Comparison of ENCODE assay signal across 11 mouse cellular contexts in genomic region chr10:35654548-35655180, GRCm38 (mm10). TPM values are rescaled to one million over a fixed set of nuclear protein-coding genes. Genes with fewer than 3 reads are reported as not detected.
DNase-seq lines count a peak whose midpoint lies in the region; ATAC-seq and TF ChIP-seq lines count a peak whose summit lies in the region.
"Had no signal": no experiment of that assay in that cellular context is flagged by ENCODE, and none has a peak within 500 bp of the region (broad histone marks: within the 10 kb centered on the region; RNA-seq: fewer than 3 reads in every experiment).

No protein-coding gene starts in this region.

- no peaks in the 10 kb centered on the region for H3K4me1 ChIP-seq in lung, embryonic 14.5 days (ENCODE audit: insufficient read depth)
- no peaks in the 10 kb centered on the region for H3K4me1 ChIP-seq in intestine, embryonic 15.5 days (replicated peaks)
- H3K4me1 ChIP-seq in forebrain, embryonic 11.5 days (replicated peaks; ENCODE audit: control insufficient read depth, insufficient read depth, low read length): no peaks in the 10 kb centered on the region
- H3K4me1 ChIP-seq: heart, embryonic 15.5 days; liver, embryonic 13.5 days had no signal

- H3K36me3 ChIP-seq in lung, embryonic 14.5 days (ENCODE audit: insufficient read depth): no peaks in the 10 kb centered on the region
- no peaks in the 10 kb centered on the region for H3K36me3 ChIP-seq in intestine, embryonic 15.5 days
- H3K36me3 ChIP-seq in forebrain, embryonic 11.5 days (ENCODE audit: control insufficient read depth, insufficient read depth, low read length): no peaks in the 10 kb centered on the region
- H3K36me3 ChIP-seq: heart, embryonic 15.5 days; liver, embryonic 13.5 days had no signal

- no peak overlapping the region for H3K4me2 ChIP-seq in lung, embryonic 14.5 days
- no peak overlapping the region for H3K4me2 ChIP-seq in intestine, embryonic 15.5 days (replicated peaks)
- no peak overlapping the region for H3K4me2 ChIP-seq in forebrain, embryonic 11.5 days (ENCODE audit: low read depth, low read length, severe bottlenecking)
- H3K4me2 ChIP-seq: heart, embryonic 15.5 days; liver, embryonic 13.5 days had no signal

- H3K9ac ChIP-seq in lung, embryonic 14.5 days: no peak overlapping the region
- H3K9ac ChIP-seq in intestine, embryonic 15.5 days: no peak overlapping the region
- H3K9ac ChIP-seq in forebrain, embryonic 11.5 days (ENCODE audit: low read length): no peak overlapping the region
- H3K9ac ChIP-seq: heart, embryonic 15.5 days; liver, embryonic 13.5 days had no signal

- peak; percentile 54 for DNase-seq in lung, embryonic 14.5 days
- DNase-seq in lung, postnatal 10 days: no peak
- DNase-seq in cerebellum, postnatal 10 days: peak; percentile 72 to 82
- peak; percentile 16 for DNase-seq in retina, postnatal 1 day
- no peak for DNase-seq in layer of hippocampus, adult 11-12 months (ENCODE audit: low spot score)
- DNase-seq in liver: no peak
- DNase-seq in forebrain, embryonic 11.5 days (ENCODE audit: low spot score): no peak
- DNase-seq: kidney, postnatal 25 days; liver, embryonic 13.5 days had no signal

- no peaks in the 10 kb centered on the region for H3K27me3 ChIP-seq in lung, embryonic 14.5 days (ENCODE audit: insufficient read depth, low read length)
- H3K27me3 ChIP-seq in intestine, embryonic 15.5 days (replicated peaks): no peaks in the 10 kb centered on the region
- H3K27me3 ChIP-seq in forebrain, embryonic 11.5 days (ENCODE audit: control insufficient read depth, insufficient read depth, low read length): no peaks in the 10 kb centered on the region
- H3K27me3 ChIP-seq: heart, embryonic 15.5 days; liver, embryonic 13.5 days had no signal

- H3K27ac ChIP-seq in lung, embryonic 14.5 days (ENCODE audit: low read depth): no peak overlapping the region
- H3K27ac ChIP-seq in intestine, embryonic 15.5 days: no peak overlapping the region
- no peak overlapping the region for H3K27ac ChIP-seq in forebrain, embryonic 11.5 days (ENCODE audit: low read depth, low read length)
- H3K27ac ChIP-seq: heart, embryonic 15.5 days; liver, embryonic 13.5 days had no signal

- no peaks in the 10 kb centered on the region for H3K9me3 ChIP-seq in lung, embryonic 14.5 days (ENCODE audit: low read depth, low read length)
- no peaks in the 10 kb centered on the region for H3K9me3 ChIP-seq in intestine, embryonic 15.5 days
- H3K9me3 ChIP-seq in forebrain, embryonic 11.5 days (ENCODE audit: control insufficient read depth, low read length): no peaks in the 10 kb centered on the region
- H3K9me3 ChIP-seq: heart, embryonic 15.5 days; liver, embryonic 13.5 days had no signal

- peak; percentile 32; the same call in 1 of the 2 replicates for TF ChIP-seq CTCF in lung, embryonic 14.5 days (IDR thresholded peaks at IDR 0.05; ENCODE audit: low read depth)

- no peak overlapping the region for H3K4me3 ChIP-seq in lung, embryonic 14.5 days (ENCODE audit: low read depth, low read length)
- no peak overlapping the region for H3K4me3 ChIP-seq in intestine, embryonic 15.5 days (replicated peaks)
- no peak overlapping the region for H3K4me3 ChIP-seq in forebrain, embryonic 11.5 days (ENCODE audit: low read depth, low read length)
- H3K4me3 ChIP-seq: heart, embryonic 15.5 days; liver, embryonic 13.5 days had no signal

- ATAC-seq in lung, embryonic 14.5 days (ENCODE audit: insufficient read depth): peak; percentile 78; the same call in 1 of the 2 replicates
- peak; percentile 59 for ATAC-seq in intestine, embryonic 15.5 days
- ATAC-seq in forebrain, embryonic 11.5 days (replicated peaks; ENCODE audit: low FRiP score): no peak

RNA-seq across cellular contexts. Expression of gene Amd2, which starts 57.0 kb away (rescaled TPM):
- polyA plus RNA-seq in lung, embryonic 14.5 days (2014; fragmentation: Nextera tagmentation; extraction: Ambion mirVana): 3.6 and 4.6 TPM in 2 replicates
- polyA plus RNA-seq in intestine, embryonic 15.5 days (2015; fragmentation: Nextera tagmentation; extraction: Ambion mirVana): 3.0 and 4.0 TPM in 2 replicates
- polyA plus RNA-seq in forebrain, embryonic 11.5 days (2014; fragmentation: Nextera tagmentation; extraction: Ambion mirVana): 4.2 and 4.8 TPM in 2 replicates

Comparison
In these comparisons a context has a peak if more than half of its experiments do, and no peak if none do; other contexts are left out.
1. DNase-seq: peak in lung, embryonic 14.5 days (single experiment), cerebellum, postnatal 10 days (2 of 2) and retina, postnatal 1 day (single experiment); none in lung, postnatal 10 days (single experiment), layer of hippocampus, adult 11-12 months (single experiment), liver (single experiment) and forebrain, embryonic 11.5 days (single experiment).